In the genomic region with DNA sequence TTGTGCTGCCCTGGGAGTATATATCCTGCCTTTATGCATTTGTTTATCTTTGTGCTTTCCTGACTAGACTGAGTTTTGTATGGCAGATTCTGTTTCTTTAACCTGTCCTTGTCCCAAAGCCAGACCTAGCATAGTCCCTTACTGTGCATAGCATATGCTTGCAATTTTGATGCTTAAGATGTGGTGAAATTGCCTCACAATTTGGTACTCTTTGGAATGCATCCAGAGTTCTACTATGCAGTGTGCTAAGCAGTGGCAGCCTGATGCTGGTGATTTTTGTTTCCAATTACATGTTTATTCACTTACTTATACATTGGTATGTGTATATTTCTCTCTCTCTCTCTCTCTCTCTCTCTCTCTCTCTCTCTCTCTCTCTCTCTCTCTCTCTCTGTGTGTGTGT, we compare ENCODE assay signal across 19 mouse cellular contexts.
"Had no signal": no experiment of that assay in that cellular context is flagged by ENCODE, and none has a peak within 500 bp of the region (broad histone marks: within the 10 kb centered on the region; RNA-seq: fewer than 3 reads in every experiment).

No protein-coding gene starts in this region.

- H3K9me3 ChIP-seq: limb, embryonic 13.5 days; liver, embryonic 13.5 days; midbrain, embryonic 12.5 days; midbrain, embryonic 15.5 days; neural tube, embryonic 12.5 days; neural tube, embryonic 15.5 days; stomach, embryonic 15.5 days had no signal

- H3K27ac ChIP-seq: limb, embryonic 13.5 days; liver, embryonic 13.5 days; macrophage; midbrain, embryonic 12.5 days; midbrain, embryonic 15.5 days; neural tube, embryonic 12.5 days; neural tube, embryonic 15.5 days; stomach, embryonic 15.5 days had no signal

- H3K36me3 ChIP-seq: limb, embryonic 13.5 days; liver, embryonic 13.5 days; midbrain, embryonic 12.5 days; midbrain, embryonic 15.5 days; neural tube, embryonic 12.5 days; neural tube, embryonic 15.5 days; stomach, embryonic 15.5 days had no signal

- H3K27me3 ChIP-seq: limb, embryonic 13.5 days; liver, embryonic 13.5 days; midbrain, embryonic 12.5 days; midbrain, embryonic 15.5 days; neural tube, embryonic 12.5 days; neural tube, embryonic 15.5 days; stomach, embryonic 15.5 days had no signal

- H3K4me2 ChIP-seq: limb, embryonic 13.5 days; liver, embryonic 13.5 days; midbrain, embryonic 12.5 days; midbrain, embryonic 15.5 days; neural tube, embryonic 12.5 days; neural tube, embryonic 15.5 days; stomach, embryonic 15.5 days had no signal

- H3K4me1 ChIP-seq: limb, embryonic 13.5 days; liver, embryonic 13.5 days; midbrain, embryonic 12.5 days; midbrain, embryonic 15.5 days; neural tube, embryonic 12.5 days; neural tube, embryonic 15.5 days; stomach, embryonic 15.5 days had no signal

- ATAC-seq: midbrain, embryonic 15.5 days had no signal

- DNase-seq: kidney, adult 18-20 months; kidney, adult 9 months; kidney, postnatal 14 days; kidney, postnatal 4 days; left cerebral cortex, postnatal 4 days; liver, embryonic 13.5 days; lung, adult 2 months; lung, postnatal 10 days; right cerebral cortex, adult 18-20 months; right cerebral cortex, postnatal 14 days; right cerebral cortex, postnatal 4 days; thymus, postnatal 25 days had no signal

- H3K4me3 ChIP-seq: limb, embryonic 13.5 days; liver, embryonic 13.5 days; midbrain, embryonic 12.5 days; midbrain, embryonic 15.5 days; neural tube, embryonic 12.5 days; neural tube, embryonic 15.5 days; stomach, embryonic 15.5 days had no signal

- H3K9ac ChIP-seq: limb, embryonic 13.5 days; liver, embryonic 13.5 days; midbrain, embryonic 12.5 days; midbrain, embryonic 15.5 days; neural tube, embryonic 12.5 days; neural tube, embryonic 15.5 days; stomach, embryonic 15.5 days had no signal
